Mouse (Mus musculus) E14TG2a.4 (cell line): Measurements from ENCODE around the gene Smad9.

Experiments used
- CTCF ChIP-seq: conservative IDR thresholded peaks from 2 replicates; pipeline ENCODE4 v1.5.1; 2014; ENCODE audit warnings: low read length
- NANOG ChIP-seq: IDR thresholded peaks from 2 replicates; pipeline ENCODE4 v1.6.1; 2014; ENCODE audit warnings: borderline replicate concordance, low read length, mixed read lengths

DNA sequence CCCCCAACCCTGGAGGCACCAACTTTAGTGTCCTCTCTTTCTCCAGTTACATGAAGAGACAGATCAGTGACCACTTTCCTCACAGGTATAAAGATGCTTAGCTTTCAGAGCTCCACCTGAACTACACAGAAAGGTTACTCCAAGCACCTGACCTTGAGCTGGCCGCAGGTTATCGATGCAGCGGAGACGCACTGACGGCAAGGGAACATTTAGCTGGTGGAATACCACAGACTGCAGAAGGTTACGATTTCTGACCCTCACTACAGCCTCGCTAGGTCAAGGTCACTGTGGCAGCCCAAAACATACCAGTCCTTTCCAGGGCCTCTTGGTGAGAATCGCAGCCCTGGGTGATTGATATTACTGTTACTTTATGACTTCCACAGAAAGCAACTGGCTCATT is 48.3 kb downstream of the Smad9 start:
- TF ChIP-seq CTCF, result no peak
- TF ChIP-seq NANOG, result no peak
